Mouse (Mus musculus) kidney, adult 2 months (tissue): ENCODE data around the gene Ucn2.

Experiments used
- CTCF ChIP-seq: fragments of 200-500 bp; conservative IDR thresholded peaks from 2 replicates; pipeline ENCODE4 v1.5.1; 2011; ENCODE audit warnings: low read depth, mild to moderate bottlenecking, control low read depth, low read length, moderate library complexity, mixed read lengths; ENCODE audit not compliant: insufficient read depth, insufficient read length
- POLR2A ChIP-seq: fragments of 200-500 bp; IDR thresholded peaks from one replicate; pipeline ENCODE4 v1.6.1; 2011; ENCODE audit warnings: low read depth, low read length, control low read depth

- TF ChIP-seq POLR2A (peak; percentile 83), CTCF (no peak)
Observed at GRCm38 (mm10) chr9:108991428-108992084, 5.7 kb downstream of the Ucn2 start, which contains the start of gene Pfkfb4.
